Mouse (Mus musculus) kidney, embryonic 14.5 days (tissue): ENCODE results near the gene Lifr. TPM values are rescaled to one million over a fixed set of nuclear protein-coding genes. Genes with fewer than 3 reads are reported as not detected.

Experiments
- ATAC-seq: fragments of 200-750 bp; cut with Nextera tagmentation; 2 replicates; pipeline ENCODE4 v1.8.0; 2017; ENCODE audit warnings: moderate number of reproducible peaks, mild to moderate bottlenecking, moderate TSS enrichment, moderate library complexity; ENCODE audit not compliant: low FRiP score, low TSS enrichment
- H3K27ac ChIP-seq: fragments of 300-500 bp; sonication (generic); 2 replicates; pipeline ENCODE4 v1.5.1; 2014; ENCODE audit warnings: low read depth, mild to moderate bottlenecking, low read length, moderate library complexity, mixed read lengths
- H3K27me3 ChIP-seq: fragments of 300-500 bp; sonication (generic); 2 replicates; pipeline ENCODE4 v1.6.1; 2014; ENCODE audit warnings: mild to moderate bottlenecking, low read length; ENCODE audit not compliant: control insufficient read depth, insufficient read depth
- H3K36me3 ChIP-seq: fragments of 300-500 bp; sonication (generic); 2 replicates; pipeline ENCODE4 v1.6.1; 2014; ENCODE audit warnings: low read length, mixed read lengths; ENCODE audit not compliant: control insufficient read depth, insufficient read depth
- H3K4me1 ChIP-seq: fragments of 300-500 bp; sonication (generic); 2 replicates; pipeline ENCODE4 v1.6.1; 2014; ENCODE audit warnings: low read length, mixed read lengths; ENCODE audit not compliant: control insufficient read depth, insufficient read depth
- H3K4me2 ChIP-seq: fragments of 300-500 bp; sonication (generic); replicated peaks from 2 replicates; pipeline ENCODE4 v1.6.1; 2014; ENCODE audit warnings: low read depth, mild to moderate bottlenecking, low read length
- H3K4me3 ChIP-seq: fragments of 300-500 bp; sonication (generic); 2 replicates; pipeline ENCODE4 v1.5.1; 2014; ENCODE audit warnings: mild to moderate bottlenecking, low read length
- H3K9ac ChIP-seq: fragments of 300-500 bp; sonication (generic); 2 replicates; pipeline ENCODE4 v1.6.1; 2014; ENCODE audit warnings: low read depth, mild to moderate bottlenecking, low read length, moderate library complexity
- H3K9me3 ChIP-seq: fragments of 300-500 bp; sonication (generic); 2 replicates; pipeline ENCODE4 v1.6.1; 2016; ENCODE audit warnings: low read length; ENCODE audit not compliant: control insufficient read depth
- WGBS: fragments of 180-500 bp; shearing (Covaris S2); extraction: QIAGEN DNeasy Blood & Tissue Kit; methylation state at CpG from one replicate; pipeline ENCODE4 v1.1.7; 2014; 5-methylcytosine and 5-hydroxymethylcytosine counted together
- polyA plus RNA-seq: library from polyadenylated mRNA; unstranded; fragments of >200 nt; fragmentation: Nextera tagmentation; extraction: Ambion mirVana; gene quantifications from 2 replicates; pipeline ENCODE4 v1.2.1, GENCODE M21; 2014

Lifr gene
- polyA plus RNA-seq, 1 experiment from 2014 or later, result 33.5 TPM

GRCm38 (mm10) chr15:7154010-7154736 lies 63.8 kb downstream of the Lifr start:
- H3K4me3 ChIP-seq, result no peak overlapping the region
- ATAC-seq, result no peak; the same call in 1 of the 2 replicates
- WGBS, result 77% methylated on average over 15 of the region's 15 CpGs
- peaks cover 15% of the 10 kb centered on the region; the same call in 1 of the 2 replicates for H3K36me3 ChIP-seq
- no peak overlapping the region for H3K27ac ChIP-seq
- H3K4me2 ChIP-seq, result no peak overlapping the region
- no peaks in the 10 kb centered on the region for H3K27me3 ChIP-seq
- H3K9me3 ChIP-seq, result no peaks in the 10 kb centered on the region
- H3K9ac ChIP-seq, result no peak overlapping the region
- peaks cover 9% of the 10 kb centered on the region; the same call in 1 of the 2 replicates for H3K4me1 ChIP-seq

DNA sequence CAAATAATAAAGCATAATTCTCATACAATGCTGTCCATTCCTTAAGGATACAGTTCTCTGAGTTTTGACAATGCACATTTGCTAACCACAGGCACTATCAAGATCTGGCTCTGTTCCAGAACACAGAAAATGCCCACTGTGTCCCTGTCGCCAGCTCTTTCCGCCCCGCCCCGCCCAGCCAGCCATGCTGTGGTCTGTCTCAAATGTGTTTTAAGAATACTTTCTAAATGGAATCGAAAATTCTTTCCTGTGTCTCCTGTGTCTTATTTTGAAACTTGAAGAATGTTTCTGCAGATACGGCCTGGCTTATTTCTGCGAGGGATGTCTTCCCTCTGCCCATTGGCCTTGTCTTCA lies 64.3 kb downstream of the Lifr start:
- H3K9me3 ChIP-seq, result no peaks in the 10 kb centered on the region
- H3K4me3 ChIP-seq, result no peak overlapping the region
- no peak overlapping the region for H3K4me2 ChIP-seq
- H3K9ac ChIP-seq, result no peak overlapping the region
- peaks cover 20% of the 10 kb centered on the region; the same call in 1 of the 2 replicates for H3K36me3 ChIP-seq
- no peaks in the 10 kb centered on the region for H3K27me3 ChIP-seq
- no peak overlapping the region for H3K27ac ChIP-seq
- peaks cover 9% of the 10 kb centered on the region; the same call in 1 of the 2 replicates for H3K4me1 ChIP-seq
- 72% methylated on average over 7 of the region's 7 CpGs for WGBS
- 0 out of 2 replicates have a peak, but pooled peaks have one; percentile 44 for ATAC-seq

DNA sequence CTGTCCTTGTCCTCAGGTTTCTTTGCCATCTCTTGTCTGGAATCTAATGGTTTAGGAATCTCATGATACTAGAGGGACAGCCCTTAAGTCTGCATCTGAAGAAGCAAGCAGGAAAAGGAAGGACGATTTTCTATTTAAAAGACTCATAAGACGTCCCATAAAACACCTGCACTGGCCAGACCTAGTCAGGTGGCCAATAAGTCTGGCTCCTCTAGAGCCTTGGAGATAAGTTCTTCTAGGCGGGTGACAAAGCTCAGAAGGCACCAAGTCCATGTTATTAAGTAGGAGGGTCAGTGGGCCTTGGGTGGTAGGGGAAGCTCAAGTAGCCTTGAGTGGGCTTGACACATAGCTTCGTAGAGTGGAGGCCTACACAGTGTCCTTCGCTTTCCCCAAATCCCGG lies 67.2 kb downstream of the Lifr start:
- peaks cover 22% of the 10 kb centered on the region; the same call in 1 of the 2 replicates for H3K36me3 ChIP-seq

GRCm38 (mm10) chr15:7159869-7160268 lies 69.5 kb downstream of the Lifr start:
- peaks cover 26% of the 10 kb centered on the region; the same call in 1 of the 2 replicates for H3K36me3 ChIP-seq
- no peak overlapping the region for H3K27ac ChIP-seq
- no peaks in the 10 kb centered on the region for H3K9me3 ChIP-seq
- no peak overlapping the region for H3K4me2 ChIP-seq
- H3K4me3 ChIP-seq, result no peak overlapping the region
- H3K27me3 ChIP-seq, result no peaks in the 10 kb centered on the region
- WGBS, result 91% methylated on average over 9 of the region's 9 CpGs
- ATAC-seq, result no peak
- no peaks in the 10 kb centered on the region for H3K4me1 ChIP-seq
- no peak overlapping the region for H3K9ac ChIP-seq

More for the DNA sequence above, 67.2 kb downstream of the Lifr start:
- Histone ChIP-seq H3K4me2 (no peak overlapping the region), H3K9me3 (no peaks in the 10 kb centered on the region), H3K4me3 (no peak overlapping the region), H3K4me1 (peaks cover 6% of the 10 kb centered on the region; the same call in 1 of the 2 replicates), H3K27ac (no peak overlapping the region), H3K27me3 (no peaks in the 10 kb centered on the region), H3K9ac (no peak overlapping the region)
- 91% methylated on average over 6 of the region's 6 CpGs for WGBS
- no peak for ATAC-seq

- H3K36me3 ChIP-seq, result peaks cover 28% of the 10 kb centered on the region; the same call in 1 of the 2 replicates
- 77% methylated on average over 8 of the region's 8 CpGs for WGBS
- H3K4me3 ChIP-seq, result no peak overlapping the region
- no peaks in the 10 kb centered on the region for H3K9me3 ChIP-seq
- no peak overlapping the region for H3K4me2 ChIP-seq
- no peak overlapping the region for H3K9ac ChIP-seq
- no peak overlapping the region for H3K27ac ChIP-seq
- H3K4me1 ChIP-seq, result no peaks in the 10 kb centered on the region
- H3K27me3 ChIP-seq, result no peaks in the 10 kb centered on the region
- ATAC-seq, result no peak
These were observed 69.9 kb downstream of the Lifr start for GRCm38 (mm10) chr15:7160321-7160720.

GRCm38 (mm10) chr15:7163851-7164250 lies 73.4 kb downstream of the Lifr start:
- no peak overlapping the region for H3K4me2 ChIP-seq
- no peak overlapping the region for H3K27ac ChIP-seq
- no peaks in the 10 kb centered on the region for H3K9me3 ChIP-seq
- peaks cover 18% of the 10 kb centered on the region; the same call in 1 of the 2 replicates for H3K4me1 ChIP-seq
- no peaks in the 10 kb centered on the region for H3K27me3 ChIP-seq
- H3K9ac ChIP-seq, result no peak overlapping the region
- no peak for ATAC-seq
- H3K36me3 ChIP-seq, result peaks cover 25% of the 10 kb centered on the region
- H3K4me3 ChIP-seq, result no peak overlapping the region
- WGBS, result 75% methylated on average over 6 of the region's 6 CpGs

DNA sequence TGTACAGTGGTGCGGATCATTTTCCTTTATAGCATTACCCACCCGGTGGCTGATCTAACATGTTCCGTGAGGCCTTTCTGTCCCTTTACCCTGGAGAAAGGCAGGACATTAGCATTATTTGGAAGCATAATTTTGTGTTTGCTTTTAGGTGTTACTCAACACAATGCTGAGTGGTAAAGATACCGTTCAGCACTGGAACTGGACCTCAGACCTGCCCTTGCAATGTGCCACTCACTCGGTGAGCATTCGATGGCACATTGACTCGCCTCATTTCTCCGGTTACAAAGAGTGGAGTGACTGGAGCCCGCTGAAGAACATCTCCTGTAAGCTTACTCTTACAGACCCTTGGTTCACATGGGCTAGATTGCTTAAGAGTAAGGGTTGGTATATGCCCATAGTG lies 76.3 kb downstream of the Lifr start:
- H3K4me2 ChIP-seq, result no peak overlapping the region
- 62% methylated on average over 9 of the region's 9 CpGs for WGBS
- H3K9ac ChIP-seq, result no peak overlapping the region
- no peaks in the 10 kb centered on the region for H3K9me3 ChIP-seq
- H3K4me1 ChIP-seq, result peaks cover 18% of the 10 kb centered on the region; the same call in 1 of the 2 replicates
- no peak overlapping the region for H3K4me3 ChIP-seq
- no peak overlapping the region for H3K27ac ChIP-seq
- no peak for ATAC-seq
- peaks cover 26% of the 10 kb centered on the region for H3K36me3 ChIP-seq
- no peaks in the 10 kb centered on the region for H3K27me3 ChIP-seq

DNA sequence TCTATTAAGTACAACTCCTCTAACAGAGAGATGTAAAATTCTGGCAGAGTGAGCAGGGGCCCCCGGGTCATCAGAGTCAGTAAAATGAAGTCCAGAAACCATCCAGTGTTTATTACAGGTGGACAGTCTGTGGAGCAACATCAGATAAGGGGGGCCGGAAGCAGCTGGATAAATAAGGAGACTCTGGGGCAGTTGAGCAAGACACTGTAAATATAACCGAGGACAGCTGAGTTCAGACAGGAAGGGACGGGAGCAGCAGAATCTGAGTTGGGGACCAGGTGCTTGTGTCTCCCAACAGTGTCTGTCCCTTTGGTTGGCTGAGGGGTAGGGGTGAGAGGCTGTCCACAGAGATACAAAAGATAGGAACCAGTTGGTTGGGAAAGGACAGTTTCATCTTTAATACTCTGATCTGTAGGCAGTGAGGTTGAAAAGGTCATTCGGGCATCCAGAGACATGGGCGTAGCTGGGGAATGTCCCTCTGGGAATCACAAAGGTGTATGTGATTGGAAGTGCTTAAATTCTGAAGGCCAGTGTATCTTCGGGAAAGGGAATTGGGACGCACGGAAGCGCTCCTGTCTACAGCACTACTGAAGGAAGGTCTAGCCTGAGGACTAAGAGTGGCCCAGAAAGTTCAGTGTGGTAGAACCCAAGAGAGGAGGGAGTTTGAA lies 77.0 kb downstream of the Lifr start:
- Histone ChIP-seq H3K4me3 (no peak overlapping the region), H3K27me3 (no peaks in the 10 kb centered on the region), H3K9me3 (no peaks in the 10 kb centered on the region), H3K27ac (no peak overlapping the region), H3K9ac (no peak overlapping the region), H3K4me1 (peaks cover 18% of the 10 kb centered on the region; the same call in 1 of the 2 replicates), H3K4me2 (no peak overlapping the region), H3K36me3 (peaks cover 27% of the 10 kb centered on the region)
- ATAC-seq, result peak; percentile 72; the same call in 1 of the 2 replicates
- WGBS, result 58% methylated on average over 10 of the region's 10 CpGs
